Mouse (Mus musculus) ES-E14 (cell line): Measurements from ENCODE around the gene Ifng. TPM values are rescaled to one million over a fixed set of nuclear protein-coding genes. Genes with fewer than 3 reads are reported as not detected.

ENCODE experiments used
- DNase-seq: peaks from one replicate; pipeline ENCODE4 v3.0.0-alpha.2; 2013; ENCODE audit warnings: low read depth, low spot score
- H3K27ac ChIP-seq: 2 replicates; pipeline ENCODE4 v1.5.1; 2012; ENCODE audit warnings: low read depth, mild to moderate bottlenecking, low read length, moderate library complexity, mixed read lengths; ENCODE audit not compliant: poor library complexity, insufficient read depth, severe bottlenecking
- H3K36me3 ChIP-seq: 2 replicates; pipeline ENCODE4 v1.6.1; 2012; ENCODE audit warnings: mild to moderate bottlenecking, low read length, moderate library complexity, mixed read lengths; ENCODE audit not compliant: control insufficient read depth, poor library complexity, insufficient read depth, severe bottlenecking
- H3K4me1 ChIP-seq, 2 experiments: fragments of 150-350 bp in 1 of 2; sonication (generic) in 1 of 2; 2 replicates each; pipeline ENCODE4 v1.6.1; 2012; ENCODE audit warnings: low read length in 2 of 2, mild to moderate bottlenecking in 1 of 2, mixed read lengths in 1 of 2; ENCODE audit not compliant: control insufficient read depth in 2 of 2, insufficient read depth in 2 of 2, poor library complexity in 1 of 2
- H3K4me3 ChIP-seq, 2 experiments: fragments of 150-350 bp in 1 of 2; sonication (generic) in 1 of 2; 2 replicates each; pipeline ENCODE4 v1.5.1; 2012; ENCODE audit warnings: low read length in 2 of 2, low read depth in 1 of 2, mild to moderate bottlenecking in 1 of 2, mixed read lengths in 1 of 2; ENCODE audit not compliant: insufficient read depth in 1 of 2, poor library complexity in 1 of 2, severe bottlenecking in 1 of 2
- H3K9ac ChIP-seq: 2 replicates; pipeline ENCODE4 v1.6.1; 2012; ENCODE audit warnings: low read depth, mild to moderate bottlenecking, low read length, mixed read lengths; ENCODE audit not compliant: poor library complexity, insufficient read depth, severe bottlenecking
- H3K9me3 ChIP-seq: fragments of 150-350 bp; sonication (generic); 2 replicates; pipeline ENCODE4 v1.6.1; 2012; ENCODE audit warnings: low read depth, mild to moderate bottlenecking, low read length; ENCODE audit not compliant: control insufficient read depth, insufficient read depth
- CHD2 ChIP-seq: IDR thresholded peaks from 2 replicates; pipeline ENCODE4 v1.6.1; 2014; ENCODE audit warnings: mild to moderate bottlenecking, low read depth, low read length, inconsistent platforms
- HCFC1 ChIP-seq: IDR thresholded peaks from 2 replicates; pipeline ENCODE4 v1.6.1; 2012; ENCODE audit warnings: low read length, inconsistent platforms, borderline replicate concordance; ENCODE audit not compliant: insufficient read depth
- MAFK ChIP-seq: IDR thresholded peaks from 2 replicates; pipeline ENCODE4 v1.6.1; 2014; ENCODE audit warnings: mild to moderate bottlenecking, low read depth, low read length, inconsistent platforms; ENCODE audit not compliant: insufficient read depth
- ZC3H11A ChIP-seq: IDR thresholded peaks from 2 replicates; pipeline ENCODE4 v1.6.1; 2012; ENCODE audit warnings: low read depth, mild to moderate bottlenecking, inconsistent platforms, low read length, borderline replicate concordance
- ZNF384 ChIP-seq: IDR thresholded peaks from 2 replicates; pipeline ENCODE4 v1.6.1; 2012; ENCODE audit warnings: low read depth, low read length, inconsistent platforms
- in situ Hi-C, 2 experiments: fragments of 600-800 bp; cut with MboI; formaldehyde crosslinking; loops; one replicate each; pipeline ENCODE4 v1.15.1; 2025; ENCODE audit warnings: low sequenced_read_pairs in 2 of 2, inconsistent platforms in 1 of 2; ENCODE audit not compliant: unreplicated experiment in 2 of 2
- total RNA-seq: library from RNA; depleted of rRNA; stranded (reverse); fragments of 300-350 nt; gene quantifications from 2 replicates; pipeline ENCODE4 v1.2.3, GENCODE M21; 2012

Ifng gene
- total RNA-seq, 1 experiment: not detected

- Histone ChIP-seq H3K4me3 (no peak overlapping the region), H3K9ac (no peak overlapping the region), H3K36me3 (no peaks in the 10 kb centered on the region), H3K4me1 (no peaks in the 10 kb centered on the region), H3K27ac (no peak overlapping the region), H3K9me3 (no peaks in the 10 kb centered on the region)
- in situ Hi-C loops: no loop called here
- DNase-seq: no peak
- TF ChIP-seq HCFC1 (no peak), ZC3H11A (no peak), MAFK (no peak), CHD2 (no peak), ZNF384 (no peak)
Measured at GRCm38 (mm10) chr10:118445021-118445420, 4.2 kb downstream of the Ifng start.

GRCm38 (mm10) chr10:118445502-118445901 is 4.7 kb downstream of the Ifng start:
- Histone ChIP-seq H3K4me1 (no peaks in the 10 kb centered on the region), H3K4me3 (no peak overlapping the region), H3K36me3 (no peaks in the 10 kb centered on the region), H3K27ac (no peak overlapping the region), H3K9me3 (no peaks in the 10 kb centered on the region), H3K9ac (no peak overlapping the region)
- no peak for DNase-seq
- in situ Hi-C loops: no loop called here
- TF ChIP-seq HCFC1: no peak
- no peak for TF ChIP-seq MAFK
- no peak for TF ChIP-seq ZC3H11A
- TF ChIP-seq ZNF384: no peak
- TF ChIP-seq CHD2: no peak

GRCm38 (mm10) chr10:118445978-118446377 is 5.1 kb downstream of the Ifng start:
- Histone ChIP-seq H3K4me1 (no peaks in the 10 kb centered on the region), H3K9me3 (no peaks in the 10 kb centered on the region), H3K9ac (no peak overlapping the region), H3K27ac (no peak overlapping the region), H3K4me3 (no peak overlapping the region), H3K36me3 (no peaks in the 10 kb centered on the region)
- DNase-seq: no peak
- in situ Hi-C loops: no loop called here
- TF ChIP-seq MAFK: peak; percentile 55
- TF ChIP-seq ZNF384: no peak
- TF ChIP-seq HCFC1: no peak
- no peak for TF ChIP-seq CHD2
- TF ChIP-seq ZC3H11A: no peak

GRCm38 (mm10) chr10:118451747-118452146 is 10.9 kb downstream of the Ifng start:
- no peak overlapping the region for H3K27ac ChIP-seq
- H3K36me3 ChIP-seq: no peaks in the 10 kb centered on the region
- in situ Hi-C loops: no loop called here
- H3K9me3 ChIP-seq: no peaks in the 10 kb centered on the region
- peaks cover 0 to 2% of the 10 kb centered on the region in 2 experiments; a peak in 1 of 4 replicates for H3K4me1 ChIP-seq
- H3K4me3 ChIP-seq: no peak overlapping the region
- no peak for DNase-seq
- no peak for TF ChIP-seq HCFC1
- TF ChIP-seq CHD2: no peak
- TF ChIP-seq ZNF384: no peak
- no peak for TF ChIP-seq MAFK
- no peak overlapping the region for H3K9ac ChIP-seq

- peaks cover 2 to 8% of the 10 kb centered on the region in 2 experiments; a peak in 3 of 4 replicates for H3K4me1 ChIP-seq
- no peak for DNase-seq
- TF ChIP-seq MAFK (no peak), ZNF384 (no peak), CHD2 (no peak), HCFC1 (no peak), ZC3H11A (no peak)
- in situ Hi-C loops: no loop called here
- H3K36me3 ChIP-seq: no peaks in the 10 kb centered on the region
- H3K27ac ChIP-seq: no peak overlapping the region
- H3K9me3 ChIP-seq: no peaks in the 10 kb centered on the region; the same call in 1 of the 2 replicates
- H3K4me3 ChIP-seq: no peak overlapping the region
- H3K9ac ChIP-seq: no peak overlapping the region
Measured at GRCm38 (mm10) chr10:118458729-118459128, 17.9 kb downstream of the Ifng start.
